Mouse (Mus musculus) brain, embryonic 14.5 days (tissue): ENCODE data around the gene Erc1.

Experiments used
- CTCF ChIP-seq: fragments of 200-500 bp; IDR thresholded peaks from 2 replicates; pipeline ENCODE4 v1.5.1; 2012; ENCODE audit warnings: inconsistent platforms, mild to moderate bottlenecking, moderate library complexity, borderline replicate concordance; ENCODE audit not compliant: insufficient read depth, insufficient read length; ENCODE audit errors: extremely low read depth
- POLR2A ChIP-seq: fragments of 200-500 bp; IDR thresholded peaks from 2 replicates; pipeline ENCODE4 v1.6.1; 2012; ENCODE audit warnings: mild to moderate bottlenecking, inconsistent platforms, borderline replicate concordance; ENCODE audit not compliant: poor library complexity, insufficient read depth, insufficient read length, severe bottlenecking; ENCODE audit errors: extremely low read depth

DNA sequence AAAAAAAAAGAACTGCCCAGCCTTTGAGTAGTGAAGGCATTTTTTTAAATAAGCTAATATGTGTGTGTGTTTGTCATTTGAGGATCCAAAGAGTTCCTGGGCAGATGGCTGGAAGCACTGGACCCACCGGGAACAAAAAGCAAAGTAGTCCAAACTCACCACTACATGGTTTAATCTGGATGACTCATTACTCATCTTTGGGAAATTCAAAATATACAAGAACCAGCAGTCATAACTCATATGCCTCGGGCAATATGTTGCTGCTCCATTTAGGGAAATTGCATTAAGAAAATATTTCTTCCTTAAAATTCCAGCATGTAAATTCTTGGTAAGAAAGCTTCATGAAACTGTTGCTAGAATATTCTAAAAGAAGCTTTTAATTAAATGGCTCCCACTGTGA, 12.3 kb upstream of the Erc1 start:
- TF ChIP-seq POLR2A, result no peak
- TF ChIP-seq CTCF, result no peak
